Mouse (Mus musculus) brain, embryonic 14.5 days (tissue): ENCODE measurements around the gene Olfr465-ps1. TPM values are rescaled to one million over a fixed set of nuclear protein-coding genes. Genes with fewer than 3 reads are reported as not detected.

Experiments
- DNase-seq: peaks from one replicate; pipeline ENCODE4 v3.0.0-alpha.2; 2011; ENCODE audit warnings: low read depth
- CTCF ChIP-seq: fragments of 200-500 bp; IDR thresholded peaks from 2 replicates; pipeline ENCODE4 v1.5.1; 2012; ENCODE audit warnings: inconsistent platforms, mild to moderate bottlenecking, moderate library complexity, borderline replicate concordance; ENCODE audit not compliant: insufficient read depth, insufficient read length; ENCODE audit errors: extremely low read depth
- POLR2A ChIP-seq: fragments of 200-500 bp; IDR thresholded peaks from 2 replicates; pipeline ENCODE4 v1.6.1; 2012; ENCODE audit warnings: mild to moderate bottlenecking, inconsistent platforms, borderline replicate concordance; ENCODE audit not compliant: poor library complexity, insufficient read depth, insufficient read length, severe bottlenecking; ENCODE audit errors: extremely low read depth
- polyA plus RNA-seq: library from polyadenylated mRNA; depleted of rRNA; stranded (reverse); fragments of >200 nt; gene quantifications from 2 replicates; pipeline ENCODE4 v1.2.3, GENCODE M21; 2012; rRNA removed

The Olfr465-ps1 gene
- polyA plus RNA-seq, 1 experiment, result not detected

- TF ChIP-seq POLR2A, result no peak
- TF ChIP-seq CTCF, result no peak
- no peak for DNase-seq
These were observed 12.1 kb downstream of the Olfr465-ps1 start, which contains the start of gene Olfr466 for GRCm38 (mm10) chr13:65149940-65150339. Olfr466 (plus strand) TSS chr13:65150240.

- TF ChIP-seq POLR2A, result no peak
- TF ChIP-seq CTCF, result no peak
- DNase-seq, result no peak
These were observed 36.2 kb downstream of the Olfr465-ps1 start for GRCm38 (mm10) chr13:65174102-65174501.

GRCm38 (mm10) chr13:65175734-65176471 lies 38.0 kb downstream of the Olfr465-ps1 start:
- TF ChIP-seq POLR2A, result no peak
- peak; percentile 77 for TF ChIP-seq CTCF

GRCm38 (mm10) chr13:65176472-65177091 lies 38.7 kb downstream of the Olfr465-ps1 start:
- TF ChIP-seq POLR2A (no peak), CTCF (no peak)
- no peak for DNase-seq

More at GRCm38 (mm10) chr13:65175734-65176471, 38.0 kb downstream of the Olfr465-ps1 start:
- peak; percentile 58 for DNase-seq

Other genes starting within 250 kb of the Olfr465-ps1 start
- 1.5 and 1.9 TPM in 2 replicates for gene Cntnap3, start 234.1 kb upstream of the Olfr465-ps1 start, polyA plus RNA-seq
- gene Spata31, start 220.7 kb upstream of the Olfr465-ps1 start, polyA plus RNA-seq, result not detected in 2 replicates
- gene Spata31d1c, start 105.0 kb upstream of the Olfr465-ps1 start, polyA plus RNA-seq, result not detected in 2 replicates
- gene Prss47, start 85.3 kb upstream of the Olfr465-ps1 start, polyA plus RNA-seq, result not detected in 2 replicates
- gene Mfsd14b, start 25.1 kb upstream of the Olfr465-ps1 start, polyA plus RNA-seq, result 21.6 and 22.8 TPM in 2 replicates
- gene Olfr466, start 12.2 kb downstream of the Olfr465-ps1 start, polyA plus RNA-seq, result not detected in 2 replicates
- gene Nlrp4f, start 67.9 kb downstream of the Olfr465-ps1 start, polyA plus RNA-seq, result 0.08 TPM in 1 of 2 replicates, not detected in the other
- gene Gm10775, start 121.5 kb downstream of the Olfr465-ps1 start, polyA plus RNA-seq, result 0.11 and 0.29 TPM in 2 replicates
- 63.2 and 69.7 TPM in 2 replicates for gene Zfp369, start 140.7 kb downstream of the Olfr465-ps1 start, polyA plus RNA-seq